ENCODE assay signal across 19 mouse cellular contexts in the genomic region with DNA sequence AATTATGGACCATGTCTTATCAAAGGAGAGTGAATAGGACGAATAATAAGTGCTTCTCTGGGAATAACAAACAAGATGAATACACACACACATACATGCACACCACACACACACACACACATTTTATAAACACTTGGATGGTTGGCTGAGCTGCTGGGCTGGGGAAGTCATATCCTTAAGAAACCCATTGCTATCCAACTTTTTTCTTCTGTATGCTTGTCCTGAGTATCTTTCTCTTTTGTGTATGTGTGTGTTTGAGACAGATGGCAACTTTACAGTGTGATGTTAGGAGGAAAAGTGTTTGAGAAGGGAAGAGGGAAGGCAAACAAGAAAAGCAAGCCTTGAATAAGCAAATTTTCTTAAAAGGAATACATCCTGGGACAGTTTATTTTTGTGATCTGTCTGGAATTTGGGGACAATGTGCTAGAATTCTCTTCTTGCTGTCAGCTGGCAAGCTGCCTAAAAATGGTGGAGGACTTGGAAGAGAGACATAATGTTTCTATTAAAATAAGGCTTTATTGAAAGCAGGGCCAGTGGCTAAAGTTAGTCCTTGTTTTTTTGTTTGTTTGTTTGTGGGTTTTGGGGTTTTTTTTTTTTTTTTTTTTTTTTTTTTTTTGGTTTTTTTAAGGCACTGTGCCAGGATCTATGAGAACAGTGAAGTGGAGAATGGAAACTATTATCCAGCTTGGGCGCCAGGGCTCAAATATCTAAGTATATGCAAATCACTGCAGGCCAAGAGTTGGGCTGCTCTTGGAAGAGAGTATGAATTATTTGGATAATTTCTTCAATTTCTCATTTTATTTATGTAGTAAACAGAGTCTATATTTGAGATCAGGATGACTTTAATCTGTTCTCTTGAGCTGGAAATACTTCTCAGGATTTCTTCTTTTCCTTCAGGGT.
DNase-seq lines count a peak whose midpoint lies in the region; ATAC-seq and TF ChIP-seq lines count a peak whose summit lies in the region.
"Had no signal": no experiment of that assay in that cellular context is flagged by ENCODE, and none has a peak within 500 bp of the region (broad histone marks: within the 10 kb centered on the region; RNA-seq: fewer than 3 reads in every experiment).

No protein-coding gene starts in this region.

- H3K27me3 ChIP-seq in hindbrain, postnatal 0 days (ENCODE audit: insufficient read depth, low read length): no peaks in the 10 kb centered on the region
- H3K27me3 ChIP-seq in hindbrain, embryonic 14.5 days (ENCODE audit: control insufficient read depth, insufficient read depth, low read length): no peaks in the 10 kb centered on the region
- no peaks in the 10 kb centered on the region for H3K27me3 ChIP-seq in midbrain, embryonic 11.5 days (ENCODE audit: control insufficient read depth, insufficient read depth, low read length)
- H3K27me3 ChIP-seq in midbrain, embryonic 10.5 days (ENCODE audit: low read depth, poor library complexity, severe bottlenecking): no peaks in the 10 kb centered on the region
- no peaks in the 10 kb centered on the region for H3K27me3 ChIP-seq in embryonic facial prominence, embryonic 13.5 days
- H3K27me3 ChIP-seq: Patski had no signal

- H3K9ac ChIP-seq in hindbrain, postnatal 0 days (replicated peaks; ENCODE audit: low read length): no peak overlapping the region
- H3K9ac ChIP-seq in hindbrain, embryonic 14.5 days: no peak overlapping the region
- no peak overlapping the region for H3K9ac ChIP-seq in midbrain, embryonic 11.5 days (ENCODE audit: low read length)
- no peak overlapping the region for H3K9ac ChIP-seq in embryonic facial prominence, embryonic 13.5 days

- no peak for TF ChIP-seq CTCF in hindbrain, postnatal 0 days (IDR thresholded peaks at IDR 0.05; ENCODE audit: low read depth)

- DNase-seq in hindbrain, postnatal 0 days (ENCODE audit: low spot score): peak; percentile 11
- no peak for DNase-seq in hindbrain, embryonic 14.5 days (ENCODE audit: low spot score)
- peak; percentile 51 for DNase-seq in midbrain, embryonic 11.5 days (ENCODE audit: low spot score, missing footprints)
- DNase-seq in midbrain, embryonic 10.5 days (ENCODE audit: low spot score): no peak
- DNase-seq in right cerebral cortex, postnatal 4 days: peak; percentile 21
- DNase-seq in spleen, postnatal 14 days (ENCODE audit: low spot score in 2 of 2): no peak
- DNase-seq: adrenal gland, postnatal 14 days; cerebellum, adult 8-10 months; gastrocnemius, postnatal 14 days; heart, adult 2 months; kidney, adult 9 months; kidney, postnatal 4 days had no signal

- H3K36me3 ChIP-seq in hindbrain, postnatal 0 days (ENCODE audit: insufficient read depth, low read length): no peaks in the 10 kb centered on the region
- H3K36me3 ChIP-seq in hindbrain, embryonic 14.5 days (replicated peaks; ENCODE audit: control insufficient read depth, insufficient read depth): no peaks in the 10 kb centered on the region
- H3K36me3 ChIP-seq in midbrain, embryonic 11.5 days (ENCODE audit: control insufficient read depth, insufficient read depth, low read length): no peaks in the 10 kb centered on the region
- H3K36me3 ChIP-seq in midbrain, embryonic 10.5 days: no peaks in the 10 kb centered on the region
- H3K36me3 ChIP-seq in embryonic facial prominence, embryonic 13.5 days: no peaks in the 10 kb centered on the region
- H3K36me3 ChIP-seq: hindbrain, embryonic 10.5 days had no signal

- H3K4me2 ChIP-seq in hindbrain, postnatal 0 days (ENCODE audit: low read depth, low read length): no peak overlapping the region
- H3K4me2 ChIP-seq in hindbrain, embryonic 14.5 days (replicated peaks): no peak overlapping the region
- H3K4me2 ChIP-seq in midbrain, embryonic 11.5 days: no peak overlapping the region
- H3K4me2 ChIP-seq in embryonic facial prominence, embryonic 13.5 days: no peak overlapping the region
- H3K4me2 ChIP-seq: liver, embryonic 11.5 days had no signal

- H3K27ac ChIP-seq in hindbrain, postnatal 0 days: no peak overlapping the region
- H3K27ac ChIP-seq in hindbrain, embryonic 14.5 days: no peak overlapping the region
- H3K27ac ChIP-seq in midbrain, embryonic 11.5 days (ENCODE audit: low read depth, low read length): no peak overlapping the region
- H3K27ac ChIP-seq in midbrain, embryonic 10.5 days (replicated peaks): no peak overlapping the region
- H3K27ac ChIP-seq in embryonic facial prominence, embryonic 13.5 days: 0 out of 2 replicates have a peak overlapping the region, but pooled peaks have one; percentile 35
- H3K27ac ChIP-seq: heart, adult 2 months; hindbrain, embryonic 10.5 days had no signal

- H3K4me3 ChIP-seq in hindbrain, postnatal 0 days (ENCODE audit: low read length): no peak overlapping the region
- no peak overlapping the region for H3K4me3 ChIP-seq in hindbrain, embryonic 14.5 days (replicated peaks; ENCODE audit: low read length)
- no peak overlapping the region for H3K4me3 ChIP-seq in midbrain, embryonic 11.5 days (ENCODE audit: low read depth, low read length)
- no peak overlapping the region for H3K4me3 ChIP-seq in midbrain, embryonic 10.5 days
- no peak overlapping the region for H3K4me3 ChIP-seq in embryonic facial prominence, embryonic 13.5 days
- H3K4me3 ChIP-seq: heart, adult 2 months; hindbrain, embryonic 10.5 days had no signal

- ATAC-seq in hindbrain, postnatal 0 days: no peak
- no peak for ATAC-seq in hindbrain, embryonic 14.5 days (ENCODE audit: low FRiP score)
- no peak for ATAC-seq in midbrain, embryonic 11.5 days (ENCODE audit: low FRiP score)
- ATAC-seq in embryonic facial prominence, embryonic 13.5 days (ENCODE audit: insufficient number of reproducible peaks, insufficient read depth, low FRiP score, low TSS enrichment, low read depth): no peak
- ATAC-seq: activated CD4-positive, CD25-positive, alpha-beta regulatory T cell, adult 4 months; inflammation-experienced regulatory T-cells, adult 6 months; midbrain, embryonic 16.5 days; Patski had no signal

- H3K4me1 ChIP-seq in hindbrain, postnatal 0 days (ENCODE audit: insufficient read depth, low read length): no peaks in the 10 kb centered on the region
- H3K4me1 ChIP-seq in hindbrain, embryonic 14.5 days (replicated peaks; ENCODE audit: control insufficient read depth, insufficient read depth, low read length): no peaks in the 10 kb centered on the region
- no peaks in the 10 kb centered on the region for H3K4me1 ChIP-seq in midbrain, embryonic 11.5 days (ENCODE audit: control insufficient read depth, insufficient read depth, low read length)
- no peaks in the 10 kb centered on the region for H3K4me1 ChIP-seq in midbrain, embryonic 10.5 days
- peaks cover 4% of the 10 kb centered on the region for H3K4me1 ChIP-seq in embryonic facial prominence, embryonic 13.5 days
- H3K4me1 ChIP-seq: hindbrain, embryonic 10.5 days had no signal

- 62% methylated on average over 2 of the region's 2 CpGs for WGBS in hindbrain, postnatal 0 days
- WGBS in hindbrain, embryonic 14.5 days: 76% methylated on average over 2 of the region's 2 CpGs
- WGBS in midbrain, embryonic 11.5 days: 81% methylated on average over 2 of the region's 2 CpGs
- WGBS in midbrain, embryonic 10.5 days: 84% methylated on average over 2 of the region's 2 CpGs
- WGBS in embryonic facial prominence, embryonic 13.5 days: 52% methylated on average over 2 of the region's 2 CpGs

- H3K9me3 ChIP-seq in hindbrain, postnatal 0 days (ENCODE audit: low read length): no peaks in the 10 kb centered on the region
- H3K9me3 ChIP-seq in hindbrain, embryonic 14.5 days (ENCODE audit: control insufficient read depth, low read length): no peaks in the 10 kb centered on the region
- H3K9me3 ChIP-seq in midbrain, embryonic 11.5 days (ENCODE audit: control insufficient read depth, low read length): no peaks in the 10 kb centered on the region
- no peaks in the 10 kb centered on the region for H3K9me3 ChIP-seq in midbrain, embryonic 10.5 days (replicated peaks)
- H3K9me3 ChIP-seq in embryonic facial prominence, embryonic 13.5 days: no peaks in the 10 kb centered on the region
- H3K9me3 ChIP-seq: hindbrain, embryonic 10.5 days had no signal

Comparison
In these comparisons a context has a peak if more than half of its experiments do, and no peak if none do; other contexts are left out.
1. DNase-seq: peak in hindbrain, postnatal 0 days (single experiment), midbrain, embryonic 11.5 days (single experiment) and right cerebral cortex, postnatal 4 days (single experiment); none in hindbrain, embryonic 14.5 days (single experiment), midbrain, embryonic 10.5 days (single experiment) and spleen, postnatal 14 days (0 of 2).